Mouse (Mus musculus) adrenal gland, adult (tissue): ENCODE results near the gene Myo15b.

Experiments used
- DNase-seq, 2 experiments: peaks; one replicate each; pipeline ENCODE4 v3.0.0; 2022 to 2023; ENCODE audit warnings: low spot score in 1 of 2; ENCODE audit not compliant: inconsistent age in 2 of 2

Myo15b gene

GRCm38 (mm10) chr11:115933747-115934110 lies 75.5 kb downstream of the Myo15b start:
- DNase-seq: no peak

- DNase-seq: peak; percentile 47 to 91
Observed at GRCm38 (mm10) chr11:115939690-115940329, 81.6 kb downstream of the Myo15b start.

GRCm38 (mm10) chr11:115941980-115942379 lies 83.8 kb downstream of the Myo15b start:
- no peak for DNase-seq
